Mouse (Mus musculus) kidney, embryonic 14.5 days (tissue): ENCODE measurements around the gene Susd1. TPM values are rescaled to one million over a fixed set of nuclear protein-coding genes. Genes with fewer than 3 reads are reported as not detected.

ENCODE experiments used
- ATAC-seq: fragments of 200-750 bp; cut with Nextera tagmentation; 2 replicates; pipeline ENCODE4 v1.8.0; 2017; ENCODE audit warnings: moderate number of reproducible peaks, mild to moderate bottlenecking, moderate TSS enrichment, moderate library complexity; ENCODE audit not compliant: low FRiP score, low TSS enrichment
- H3K27ac ChIP-seq: fragments of 300-500 bp; sonication (generic); 2 replicates; pipeline ENCODE4 v1.5.1; 2014; ENCODE audit warnings: low read depth, mild to moderate bottlenecking, low read length, moderate library complexity, mixed read lengths
- H3K27me3 ChIP-seq: fragments of 300-500 bp; sonication (generic); 2 replicates; pipeline ENCODE4 v1.6.1; 2014; ENCODE audit warnings: mild to moderate bottlenecking, low read length; ENCODE audit not compliant: control insufficient read depth, insufficient read depth
- H3K36me3 ChIP-seq: fragments of 300-500 bp; sonication (generic); 2 replicates; pipeline ENCODE4 v1.6.1; 2014; ENCODE audit warnings: low read length, mixed read lengths; ENCODE audit not compliant: control insufficient read depth, insufficient read depth
- H3K4me1 ChIP-seq: fragments of 300-500 bp; sonication (generic); 2 replicates; pipeline ENCODE4 v1.6.1; 2014; ENCODE audit warnings: low read length, mixed read lengths; ENCODE audit not compliant: control insufficient read depth, insufficient read depth
- H3K4me2 ChIP-seq: fragments of 300-500 bp; sonication (generic); replicated peaks from 2 replicates; pipeline ENCODE4 v1.6.1; 2014; ENCODE audit warnings: low read depth, mild to moderate bottlenecking, low read length
- H3K4me3 ChIP-seq: fragments of 300-500 bp; sonication (generic); 2 replicates; pipeline ENCODE4 v1.5.1; 2014; ENCODE audit warnings: mild to moderate bottlenecking, low read length
- H3K9ac ChIP-seq: fragments of 300-500 bp; sonication (generic); 2 replicates; pipeline ENCODE4 v1.6.1; 2014; ENCODE audit warnings: low read depth, mild to moderate bottlenecking, low read length, moderate library complexity
- H3K9me3 ChIP-seq: fragments of 300-500 bp; sonication (generic); 2 replicates; pipeline ENCODE4 v1.6.1; 2016; ENCODE audit warnings: low read length; ENCODE audit not compliant: control insufficient read depth
- WGBS: fragments of 180-500 bp; shearing (Covaris S2); extraction: QIAGEN DNeasy Blood & Tissue Kit; methylation state at CpG from one replicate; pipeline ENCODE4 v1.1.7; 2014; 5-methylcytosine and 5-hydroxymethylcytosine counted together
- polyA plus RNA-seq: library from polyadenylated mRNA; unstranded; fragments of >200 nt; fragmentation: Nextera tagmentation; extraction: Ambion mirVana; gene quantifications from 2 replicates; pipeline ENCODE4 v1.2.1, GENCODE M21; 2014

Gene Susd1
- polyA plus RNA-seq, 1 experiment from 2014 or later = 8.3 TPM

DNA sequence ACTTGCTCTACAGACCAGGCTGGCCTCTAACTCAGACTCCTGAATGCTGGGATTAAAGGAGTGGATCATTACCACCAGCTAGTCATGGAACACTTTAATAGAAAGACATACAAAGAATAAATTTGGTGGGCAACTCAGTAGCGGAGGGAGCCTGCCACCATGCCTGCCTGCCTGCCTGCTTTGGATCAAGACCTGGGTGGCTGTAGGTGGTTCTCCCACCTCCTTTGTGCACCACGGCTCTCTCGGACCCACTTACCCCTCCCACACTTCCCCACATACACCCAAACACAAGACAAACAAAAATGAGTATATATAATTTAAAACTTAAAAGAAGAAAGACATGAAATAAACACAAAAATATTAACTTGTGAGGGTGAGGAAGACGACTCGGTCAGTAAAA, 18.7 kb upstream of the Susd1 start:
- no peaks in the 10 kb centered on the region for H3K9me3 ChIP-seq
- ATAC-seq = no peak
- no peak overlapping the region for H3K4me3 ChIP-seq
- no peak overlapping the region for H3K9ac ChIP-seq
- no peaks in the 10 kb centered on the region for H3K36me3 ChIP-seq
- H3K27ac ChIP-seq = no peak overlapping the region
- H3K27me3 ChIP-seq = no peaks in the 10 kb centered on the region
- 88% methylated on average over 5 of the region's 5 CpGs for WGBS
- H3K4me2 ChIP-seq = no peak overlapping the region
- H3K4me1 ChIP-seq = peaks cover 9% of the 10 kb centered on the region; the same call in 1 of the 2 replicates

DNA sequence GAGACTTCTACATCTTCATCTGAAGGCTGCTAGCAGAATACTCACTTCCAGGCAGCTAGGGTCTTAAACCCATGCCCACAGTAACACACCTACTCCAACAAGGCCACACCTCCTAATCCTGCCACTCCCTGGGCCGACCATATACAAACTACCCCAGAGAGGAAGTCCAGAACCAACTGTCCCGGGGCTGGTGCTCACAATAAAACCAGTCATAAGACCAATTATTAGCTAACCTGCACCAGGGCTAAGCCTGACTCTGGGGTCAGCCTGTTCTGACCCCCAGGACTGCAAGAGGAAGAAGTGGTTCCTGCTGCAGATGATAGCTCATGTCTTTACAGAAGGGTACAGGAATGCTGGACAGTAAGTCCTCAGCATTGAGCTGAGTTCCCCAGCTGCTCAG, 17.0 kb upstream of the Susd1 start:
- Histone ChIP-seq H3K4me3 (no peak overlapping the region), H3K27ac (no peak overlapping the region), H3K36me3 (no peaks in the 10 kb centered on the region), H3K4me2 (no peak overlapping the region), H3K27me3 (no peaks in the 10 kb centered on the region), H3K4me1 (0 out of 2 replicates have a peak, but pooled peaks cover 3% of the 10 kb centered on the region), H3K9ac (no peak overlapping the region), H3K9me3 (no peaks in the 10 kb centered on the region)
- WGBS = 70% methylated on average over 2 of the region's 2 CpGs
- ATAC-seq = no peak

DNA sequence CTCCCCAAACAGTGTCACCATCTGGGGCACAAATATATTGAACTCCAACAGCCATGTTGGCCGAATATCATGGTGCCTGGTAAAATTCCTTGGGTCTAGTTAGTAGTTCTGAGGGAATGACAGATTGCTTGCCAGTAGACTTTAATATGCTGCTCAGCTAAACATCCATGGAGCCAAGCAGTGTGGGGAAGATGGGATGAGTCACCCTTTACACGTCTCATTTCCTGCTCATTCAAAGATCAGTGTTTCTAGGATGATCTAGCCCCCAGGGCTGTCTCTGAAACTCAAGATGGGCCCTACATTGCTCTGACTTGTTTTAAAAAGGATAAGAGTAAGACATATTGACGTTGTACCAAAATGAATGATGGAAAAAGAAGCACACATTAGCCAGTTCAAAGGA, 15.6 kb upstream of the Susd1 start:
- ATAC-seq = no peak
- H3K27me3 ChIP-seq = no peaks in the 10 kb centered on the region
- H3K4me1 ChIP-seq = 0 out of 2 replicates have a peak, but pooled peaks cover 3% of the 10 kb centered on the region
- no peak overlapping the region for H3K4me2 ChIP-seq
- H3K9me3 ChIP-seq = no peaks in the 10 kb centered on the region
- WGBS = 58% methylated on average over 3 of the region's 3 CpGs
- no peaks in the 10 kb centered on the region for H3K36me3 ChIP-seq
- no peak overlapping the region for H3K9ac ChIP-seq
- H3K27ac ChIP-seq = no peak overlapping the region
- H3K4me3 ChIP-seq = no peak overlapping the region

DNA sequence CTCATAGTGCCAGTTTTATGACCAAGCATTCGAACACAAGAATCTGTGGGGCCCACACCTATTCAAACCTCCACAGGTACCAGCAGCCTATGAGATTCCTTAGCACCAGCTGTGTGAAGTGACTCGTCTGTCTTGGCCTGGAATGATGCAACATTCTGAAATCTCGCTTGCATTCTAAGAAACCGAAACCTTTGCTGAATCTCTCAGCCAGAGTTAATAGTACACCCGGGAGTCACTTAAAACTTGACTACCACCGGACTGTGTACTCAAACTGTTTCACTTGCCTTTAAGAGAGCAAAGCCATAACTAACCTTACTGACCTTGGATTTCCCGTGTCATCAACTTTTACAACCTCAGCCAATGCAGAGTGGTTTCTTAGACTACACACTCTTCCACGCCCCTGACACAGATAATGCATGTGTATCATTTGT, 14.1 kb upstream of the Susd1 start:
- H3K4me1 ChIP-seq = peaks cover 7% of the 10 kb centered on the region; the same call in 1 of the 2 replicates
- 32% methylated on average over 8 of the region's 8 CpGs for WGBS
- H3K27me3 ChIP-seq = no peaks in the 10 kb centered on the region
- no peaks in the 10 kb centered on the region for H3K36me3 ChIP-seq
- no peak overlapping the region for H3K4me2 ChIP-seq
- peak overlapping the region; percentile 14; the same call in 1 of the 2 replicates for H3K27ac ChIP-seq
- peak; percentile 43; the same call in 1 of the 2 replicates for ATAC-seq
- no peak overlapping the region for H3K4me3 ChIP-seq
- no peaks in the 10 kb centered on the region for H3K9me3 ChIP-seq
- no peak overlapping the region for H3K9ac ChIP-seq

DNA sequence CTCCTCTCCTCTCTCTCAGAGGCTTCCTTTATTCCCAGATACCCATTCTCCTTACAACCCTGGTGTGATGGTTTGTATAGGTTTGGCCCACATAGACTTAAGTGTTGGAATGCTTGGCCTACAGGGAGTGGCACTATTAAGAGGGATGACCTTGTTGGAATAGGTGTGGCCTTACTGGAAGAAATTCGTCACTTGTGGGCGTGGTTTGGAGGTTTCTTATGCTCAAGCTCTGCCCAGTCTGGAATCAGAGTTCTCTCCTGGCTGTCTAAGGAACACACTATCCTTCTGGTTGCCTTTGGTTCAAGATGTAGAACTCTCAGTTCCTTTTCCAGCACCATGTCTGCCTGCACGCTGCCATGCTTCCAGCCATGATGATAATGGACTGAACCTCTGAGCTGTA, 12.5 kb upstream of the Susd1 start:
- Histone ChIP-seq H3K27ac (no peak overlapping the region), H3K4me3 (no peak overlapping the region), H3K9me3 (no peaks in the 10 kb centered on the region), H3K36me3 (no peaks in the 10 kb centered on the region), H3K27me3 (no peaks in the 10 kb centered on the region), H3K9ac (no peak overlapping the region), H3K4me1 (peaks cover 11% of the 10 kb centered on the region; the same call in 1 of the 2 replicates), H3K4me2 (no peak overlapping the region)
- no peak for ATAC-seq
- WGBS = 92% methylated on average over 3 of the region's 3 CpGs

DNA sequence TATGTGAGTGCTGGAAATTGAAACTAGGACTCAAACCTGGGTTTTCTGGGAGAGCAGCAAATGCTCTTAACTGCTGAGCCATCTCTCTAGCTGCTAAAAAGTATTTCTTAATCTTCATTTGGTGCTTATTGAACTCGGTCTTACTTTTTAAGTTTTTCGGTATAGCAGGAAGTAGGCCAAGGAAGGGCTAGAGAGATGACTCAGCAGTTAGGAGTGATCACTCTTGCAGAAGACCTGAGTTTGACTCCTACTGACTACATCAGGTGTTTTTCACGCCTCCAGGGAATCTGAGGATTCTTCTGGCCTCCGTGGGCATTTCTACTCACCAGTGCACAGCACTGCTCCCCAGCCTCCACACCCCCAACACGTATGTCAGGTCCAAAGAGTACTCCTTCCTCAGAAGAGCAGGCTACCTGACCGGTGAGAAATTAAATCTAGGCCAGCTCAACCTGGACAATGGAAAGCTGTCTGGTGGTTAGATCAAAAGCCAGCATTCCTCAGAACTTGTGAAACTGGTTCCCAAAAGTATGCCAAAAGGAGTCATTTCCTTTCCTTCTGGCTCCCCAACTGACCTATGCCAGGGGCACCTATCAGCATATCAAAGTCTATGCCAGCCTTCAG, 11.9 kb upstream of the Susd1 start:
- no peak overlapping the region for H3K9ac ChIP-seq
- no peaks in the 10 kb centered on the region for H3K36me3 ChIP-seq
- WGBS = 76% methylated on average over 6 of the region's 6 CpGs
- peaks cover 11% of the 10 kb centered on the region; the same call in 1 of the 2 replicates for H3K4me1 ChIP-seq
- ATAC-seq = no peak
- no peaks in the 10 kb centered on the region for H3K27me3 ChIP-seq
- H3K27ac ChIP-seq = no peak overlapping the region
- no peak overlapping the region for H3K4me3 ChIP-seq
- no peaks in the 10 kb centered on the region for H3K9me3 ChIP-seq
- H3K4me2 ChIP-seq = no peak overlapping the region

DNA sequence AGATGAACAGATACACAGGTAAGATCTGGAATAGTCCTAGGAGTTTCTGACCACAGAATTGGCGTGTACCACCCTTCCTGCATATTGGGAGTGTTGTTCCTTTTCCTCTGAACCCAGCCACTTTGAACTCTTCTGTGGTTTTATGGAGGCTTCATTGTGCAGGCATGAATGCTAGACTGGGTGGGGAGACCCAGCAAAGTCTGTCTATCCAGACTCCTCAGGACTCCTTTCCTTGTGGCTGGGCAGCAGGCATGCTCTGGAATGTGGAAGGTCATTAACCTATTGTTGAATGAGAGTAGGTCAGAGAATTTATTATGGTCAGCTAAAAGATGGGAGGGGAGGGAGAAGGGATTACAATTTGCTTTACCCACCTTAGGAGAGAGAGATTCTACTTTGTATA, 8.9 kb upstream of the Susd1 start:
- Histone ChIP-seq H3K4me2 (no peak overlapping the region), H3K9ac (no peak overlapping the region), H3K9me3 (no peaks in the 10 kb centered on the region), H3K4me3 (no peak overlapping the region), H3K27me3 (no peaks in the 10 kb centered on the region), H3K27ac (peak overlapping the region; percentile 32; the same call in 1 of the 2 replicates), H3K4me1 (peaks cover 8% of the 10 kb centered on the region; the same call in 1 of the 2 replicates), H3K36me3 (no peaks in the 10 kb centered on the region)
- 69% methylated on average over 1 of the region's 1 CpGs for WGBS
- ATAC-seq = no peak

DNA sequence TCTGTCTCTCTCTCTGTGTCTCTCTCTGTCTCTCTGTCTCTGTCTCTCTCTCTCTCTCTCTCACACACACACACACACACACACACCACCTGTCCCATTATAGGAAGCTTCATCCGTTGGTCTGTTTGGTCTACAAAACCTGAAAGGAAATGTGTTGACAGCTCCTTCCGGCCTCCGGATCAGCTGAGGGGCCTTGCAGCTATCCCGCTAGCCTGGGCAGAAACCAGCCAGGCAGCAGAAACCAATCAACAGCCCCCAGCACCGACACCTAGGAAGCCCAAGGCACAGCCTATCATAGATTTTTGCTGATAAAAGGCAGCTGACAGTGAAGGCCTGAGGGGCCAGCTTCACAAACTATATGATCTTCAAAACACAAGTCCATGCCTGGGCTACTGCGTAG, 7.1 kb upstream of the Susd1 start:
- WGBS = 54% methylated on average over 6 of the region's 6 CpGs
- Histone ChIP-seq H3K4me3 (no peak overlapping the region), H3K9me3 (no peaks in the 10 kb centered on the region), H3K36me3 (no peaks in the 10 kb centered on the region), H3K27ac (no peak overlapping the region), H3K9ac (no peak overlapping the region), H3K4me2 (no peak overlapping the region), H3K4me1 (peaks cover 8% of the 10 kb centered on the region; the same call in 1 of the 2 replicates), H3K27me3 (no peaks in the 10 kb centered on the region)
- ATAC-seq = no peak

DNA sequence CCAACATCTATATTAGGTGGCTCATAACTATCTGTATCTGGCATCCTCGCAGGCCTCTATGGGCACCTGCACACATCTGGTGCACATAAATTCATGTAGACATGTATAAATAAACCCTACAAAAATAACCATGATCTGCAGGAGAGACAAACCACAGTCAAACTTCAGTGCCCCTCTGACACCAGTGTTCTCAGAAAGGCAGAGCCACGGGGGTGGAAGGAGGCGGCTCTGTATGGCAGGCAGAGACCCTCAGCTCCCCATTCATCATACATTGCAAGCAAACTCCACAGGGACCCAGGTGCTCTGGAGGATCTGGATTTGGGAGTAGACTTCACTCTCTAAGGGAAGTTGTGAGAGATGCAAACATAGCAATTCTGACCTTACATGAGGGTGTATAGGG, 6.6 kb upstream of the Susd1 start:
- no peaks in the 10 kb centered on the region for H3K36me3 ChIP-seq
- H3K27me3 ChIP-seq = no peaks in the 10 kb centered on the region
- no peak overlapping the region for H3K4me3 ChIP-seq
- peaks cover 8% of the 10 kb centered on the region; the same call in 1 of the 2 replicates for H3K4me1 ChIP-seq
- H3K4me2 ChIP-seq = no peak overlapping the region
- no peak for ATAC-seq
- no peak overlapping the region for H3K9ac ChIP-seq
- H3K9me3 ChIP-seq = no peaks in the 10 kb centered on the region
- 55% methylated on average over 3 of the region's 3 CpGs for WGBS
- no peak overlapping the region for H3K27ac ChIP-seq
